In genomic region chr12:69476631-69477091, GRCm38 (mm10) we compare ENCODE assay signal across 8 mouse cellular contexts.
DNase-seq lines count a peak whose midpoint lies in the region; ATAC-seq and TF ChIP-seq lines count a peak whose summit lies in the region.

No protein-coding gene starts in this region.

- no peak for TF ChIP-seq POLR2A in thymus, adult 2 months (IDR thresholded peaks at IDR 0.05; ENCODE audit: control insufficient read depth, extremely low read depth, insufficient read depth, low read length, poor library complexity)

- DNase-seq in left cerebral cortex, postnatal 4 days: peak; percentile 72
- no peak for DNase-seq in left cerebral cortex, postnatal 25 days (ENCODE audit: low spot score in 2 of 2)
- peak; percentile 50 for DNase-seq in midbrain, embryonic 10.5 days (ENCODE audit: low spot score)
- DNase-seq in thymus, adult 2 months: peak; percentile 57
- no peak for DNase-seq in ovary, postnatal 36 days (ENCODE audit: low spot score)

- TF ChIP-seq CTCF in thymus, adult 2 months (IDR thresholded peaks at IDR 0.05; ENCODE audit: borderline replicate concordance, control insufficient read depth, extremely low read depth, insufficient read depth, low read length, poor library complexity): no peak

- H3K4me1 ChIP-seq in midbrain, embryonic 10.5 days: peaks cover 33% of the 10 kb centered on the region
- peaks cover 39% of the 10 kb centered on the region for H3K4me1 ChIP-seq in thymus, adult 2 months (replicated peaks; ENCODE audit: control insufficient read depth, insufficient read depth, low read length)

- no peaks in the 10 kb centered on the region for H3K36me3 ChIP-seq in midbrain, embryonic 10.5 days
- no peaks in the 10 kb centered on the region for H3K36me3 ChIP-seq in thymus, adult 2 months (ENCODE audit: control insufficient read depth, insufficient read depth, low read length)

- H3K9me3 ChIP-seq in midbrain, embryonic 10.5 days (replicated peaks): no peaks in the 10 kb centered on the region

- peak; percentile 40 for ATAC-seq in common myeloid progenitor, adult 5-6 weeks (replicated peaks; ENCODE audit: low read depth, poor library complexity, severe bottlenecking)
- ATAC-seq in hematopoietic stem cell, adult 5-6 weeks (replicated peaks in 1 of 2; ENCODE audit: insufficient read depth in 1 of 2, low FRiP score in 2 of 2, low TSS enrichment in 1 of 2, low read depth in 1 of 2, poor library complexity in 2 of 2, severe bottlenecking in 2 of 2): peak; percentile 9 to 39; a peak in 2 of 4 replicates
- ATAC-seq in erythroid progenitor cell, adult 5-6 weeks (replicated peaks; ENCODE audit: low FRiP score, poor library complexity, severe bottlenecking): no peak

- intact Hi-C loops in left cerebral cortex, postnatal 4 days (cut with DNase I): no loop called here
- intact Hi-C loops in left cerebral cortex, postnatal 25 days (cut with DNase I): no loop called here

- H3K4me3 ChIP-seq in midbrain, embryonic 10.5 days: peak overlapping the region; percentile 41
- H3K4me3 ChIP-seq in thymus, adult 2 months (ENCODE audit: control insufficient read depth, insufficient read depth, low read length): no peak overlapping the region

- peak overlapping the region; percentile 78 for H3K27ac ChIP-seq in midbrain, embryonic 10.5 days (replicated peaks)
- no peak overlapping the region for H3K27ac ChIP-seq in thymus, adult 2 months (ENCODE audit: control insufficient read depth, insufficient read depth, low read length)

- H3K27me3 ChIP-seq in midbrain, embryonic 10.5 days (ENCODE audit: low read depth, poor library complexity, severe bottlenecking): peaks cover 18% of the 10 kb centered on the region
- H3K27me3 ChIP-seq in thymus, adult 2 months (ENCODE audit: control insufficient read depth, insufficient read depth, low read length): no peaks in the 10 kb centered on the region

- 7% methylated on average over 18 of the region's 18 CpGs for WGBS in midbrain, embryonic 10.5 days
- WGBS in thymus, adult 2 months: 17% methylated on average over 18 of the region's 18 CpGs

Comparison
In these comparisons a context has a peak if more than half of its experiments do, and no peak if none do; other contexts are left out.
1. DNase-seq: peak in left cerebral cortex, postnatal 4 days (single experiment), midbrain, embryonic 10.5 days (single experiment) and thymus, adult 2 months (single experiment); none in left cerebral cortex, postnatal 25 days (0 of 2) and ovary, postnatal 36 days (single experiment).